Mouse (Mus musculus): ENCODE data around the gene Ankrd65.

Ankrd65 gene

DNA sequence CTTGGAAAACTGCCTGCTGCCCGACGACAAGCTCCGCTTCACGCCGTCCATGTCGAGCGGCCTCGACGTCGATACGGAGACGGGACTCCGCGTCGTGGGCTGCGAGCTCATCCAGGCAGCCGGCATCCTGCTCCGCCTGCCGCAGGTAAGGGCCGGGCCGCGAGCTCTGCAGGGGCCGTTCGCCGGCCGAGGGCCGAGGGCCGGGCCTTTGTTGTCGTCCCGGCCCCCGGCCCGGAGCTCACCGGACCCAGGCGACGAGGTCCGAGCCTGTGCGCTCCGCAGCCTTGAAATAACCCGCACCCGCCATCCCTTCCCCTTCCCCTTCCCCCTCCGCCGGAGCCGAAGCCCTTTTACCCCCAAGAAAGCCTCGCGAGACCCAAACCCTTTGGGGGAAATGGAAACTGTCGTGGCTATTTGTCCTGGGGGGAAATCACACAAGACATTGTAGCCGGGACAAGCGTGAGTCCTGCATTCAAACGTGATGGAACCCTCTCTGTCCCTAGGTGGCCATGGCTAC lies 22.5 kb downstream of the Ankrd65 start:
- in situ Hi-C loops (cut with MboI, MseI) = no loop called here

DNA sequence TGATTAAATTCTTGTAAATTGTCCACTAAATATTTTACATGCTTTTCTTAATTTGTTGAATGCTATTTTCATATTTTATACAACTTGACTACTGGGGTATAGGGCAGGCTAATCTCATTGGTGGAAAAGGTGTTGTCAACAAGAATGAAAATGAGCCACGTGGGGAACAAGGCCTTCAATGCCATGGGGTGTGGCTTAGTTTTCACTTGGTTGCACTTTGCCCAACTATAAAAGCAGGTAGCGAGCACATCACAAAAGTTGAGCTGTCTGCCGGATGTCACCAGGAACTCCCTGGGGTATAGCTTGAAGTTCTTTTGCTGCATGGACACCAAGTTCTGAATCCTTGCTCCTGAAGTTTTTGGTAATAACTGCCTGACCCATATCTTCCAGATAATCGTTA lies 27.3 kb downstream of the Ankrd65 start:
- in situ Hi-C loops (cut with MboI, MseI) = no loop called here

DNA sequence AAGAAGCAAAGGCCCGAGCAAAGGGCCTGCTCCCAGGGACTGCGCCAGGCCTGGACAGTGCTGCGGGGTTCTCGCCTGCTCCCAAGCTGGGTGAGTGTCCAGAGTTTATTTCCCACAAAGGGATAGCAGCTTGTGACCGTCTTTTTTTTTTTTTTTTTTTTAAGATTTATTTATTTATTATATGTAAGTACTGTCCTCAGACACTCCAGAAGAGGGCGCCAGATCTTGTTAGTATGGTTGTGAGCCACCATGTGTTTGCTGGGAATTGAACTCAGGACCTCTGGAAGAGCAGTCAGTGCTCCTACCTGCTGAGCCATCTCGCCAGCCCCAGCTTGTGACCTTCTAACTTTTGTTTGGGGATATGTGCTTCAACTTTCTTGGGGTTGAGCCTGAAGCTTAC lies 30.8 kb downstream of the Ankrd65 start:
- in situ Hi-C loops (cut with MboI, MseI) = no loop called here

DNA sequence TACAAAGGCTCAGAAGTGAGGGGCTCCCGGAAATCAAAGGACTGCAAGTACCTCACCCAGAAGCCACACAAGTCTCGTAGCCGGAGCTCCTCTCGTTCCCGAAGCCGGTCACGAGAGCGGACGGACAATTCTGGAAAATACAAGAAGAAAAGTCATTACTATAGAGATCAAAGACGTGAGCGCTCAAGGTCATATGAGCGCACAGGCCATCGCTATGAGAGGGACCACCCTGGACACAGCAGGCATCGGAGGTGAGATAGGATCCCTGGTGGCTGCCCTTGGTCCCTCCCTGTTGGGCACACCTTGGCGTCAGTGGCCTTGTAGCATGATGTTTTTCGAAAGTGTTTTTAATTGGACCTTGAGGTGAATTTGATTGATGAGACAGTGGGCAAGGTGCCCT lies 33.2 kb downstream of the Ankrd65 start:
- in situ Hi-C loops (cut with MboI, MseI) = no loop called here

DNA sequence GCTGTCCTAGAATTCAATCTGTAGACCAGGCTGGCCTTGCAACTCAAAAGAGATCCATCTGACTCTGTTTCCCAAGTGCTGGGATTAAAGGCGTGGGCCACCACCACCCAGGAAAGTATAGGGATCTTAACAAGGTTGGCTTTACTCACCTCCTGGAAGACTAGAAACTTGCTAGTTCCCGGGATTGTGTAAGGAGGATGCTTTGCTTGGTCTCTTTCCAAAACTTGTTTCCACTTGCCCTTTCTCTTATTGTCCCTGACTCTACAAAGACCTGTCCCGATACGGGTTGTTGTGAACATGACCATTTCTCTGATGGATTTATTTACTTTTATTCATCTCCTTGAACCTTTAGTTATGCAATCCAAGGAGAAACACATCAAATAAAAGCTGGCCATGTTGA lies 39.6 kb downstream of the Ankrd65 start:
- in situ Hi-C loops (cut with MboI, MseI) = no loop called here

DNA sequence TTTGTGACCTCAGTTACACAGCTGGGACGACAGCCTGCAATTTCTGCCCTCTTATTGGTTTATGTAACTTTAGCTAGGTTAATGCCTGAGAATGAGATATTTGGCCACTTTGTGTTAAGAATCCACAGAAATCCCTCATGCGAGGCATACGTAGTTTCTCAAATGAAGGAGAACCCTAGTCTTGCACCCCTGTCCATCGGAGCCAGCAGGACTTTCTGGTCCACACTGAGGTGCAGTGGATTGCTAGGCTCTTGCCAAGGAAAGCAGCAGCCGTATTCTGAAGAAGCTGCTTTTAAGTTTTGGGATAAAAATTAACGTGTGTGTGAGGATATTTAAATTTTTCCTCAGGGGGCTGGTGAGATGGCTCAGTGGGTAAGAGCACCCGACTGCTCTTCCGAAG lies 40.4 kb downstream of the Ankrd65 start:
- in situ Hi-C loops (cut with MboI, MseI) = no loop called here

DNA sequence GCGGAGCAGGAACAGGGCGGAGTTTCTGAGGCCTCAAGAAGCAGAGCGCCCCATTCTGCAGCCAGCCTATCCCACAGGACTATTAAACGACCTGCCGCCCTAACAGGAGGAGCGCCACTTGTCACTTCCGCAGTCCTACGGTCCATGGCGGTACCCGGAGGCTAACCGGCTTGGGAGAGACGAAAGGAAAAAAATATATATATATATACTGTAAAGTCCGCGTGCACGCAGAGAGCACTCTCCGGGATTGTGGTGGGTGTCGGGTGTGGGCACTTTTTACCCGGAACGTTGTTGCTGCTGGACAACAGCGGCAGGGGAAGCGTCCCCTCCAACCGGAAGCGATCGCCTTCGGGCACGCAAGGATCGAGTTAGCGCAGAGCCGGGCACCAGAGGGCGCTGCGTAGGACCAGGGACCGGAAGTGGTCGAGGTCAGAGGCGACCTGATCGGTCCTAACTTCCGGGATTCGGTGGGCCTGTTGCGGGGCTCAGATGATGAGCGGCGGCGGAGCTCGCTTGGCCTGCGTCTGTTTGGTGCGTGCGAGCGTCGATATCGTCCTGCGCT lies 41.0 kb downstream of the Ankrd65 start, which contains the start of gene Aurkaip1:
Gene Aurkaip1 (plus strand): TSS at position 68 of the 562 bp plus-strand sequence.
- in situ Hi-C loops (cut with MboI, MseI) = no loop called here

DNA sequence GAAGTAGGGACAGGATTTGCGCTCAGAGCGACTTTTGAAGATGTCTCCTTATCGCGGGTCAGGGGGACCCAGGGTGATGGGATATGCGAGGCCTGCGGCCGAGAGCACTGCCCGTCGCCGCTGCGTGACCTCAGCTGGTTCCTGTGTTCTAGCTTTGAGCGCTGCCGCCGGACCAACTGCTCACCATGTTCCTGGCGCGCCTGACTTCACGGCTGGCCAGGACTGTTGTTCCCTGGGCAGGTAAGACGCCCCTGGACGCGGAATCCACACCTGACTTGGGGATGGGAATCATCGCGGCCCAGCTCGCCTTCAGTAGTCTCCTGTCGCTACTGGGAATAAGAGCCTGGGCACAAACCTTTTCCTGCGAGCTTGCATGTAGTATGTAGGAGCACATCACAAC lies 41.6 kb downstream of the Ankrd65 start:
- in situ Hi-C loops (cut with MboI, MseI) = no loop called here

DNA sequence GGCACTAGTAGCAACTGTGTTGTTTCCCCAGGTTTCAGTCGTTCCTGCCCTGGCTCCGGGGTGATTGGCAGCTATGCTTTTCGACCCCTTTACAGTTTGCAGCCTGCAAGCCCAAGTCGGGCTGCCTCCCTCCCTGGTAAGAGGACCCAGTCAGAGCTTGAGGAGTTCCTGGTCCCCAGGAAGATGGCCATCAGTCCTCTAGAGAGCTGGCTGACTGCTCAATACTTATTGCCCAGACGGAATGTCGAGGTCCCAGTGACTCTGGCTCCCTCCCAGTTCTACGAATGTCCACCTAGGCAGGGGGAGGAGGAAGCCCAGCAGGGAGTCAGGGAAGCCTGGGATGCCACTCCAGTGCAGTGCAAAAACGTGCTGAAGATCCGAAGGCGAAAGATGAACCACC lies 42.1 kb downstream of the Ankrd65 start:
- in situ Hi-C loops (cut with MboI, MseI) = no loop called here

DNA sequence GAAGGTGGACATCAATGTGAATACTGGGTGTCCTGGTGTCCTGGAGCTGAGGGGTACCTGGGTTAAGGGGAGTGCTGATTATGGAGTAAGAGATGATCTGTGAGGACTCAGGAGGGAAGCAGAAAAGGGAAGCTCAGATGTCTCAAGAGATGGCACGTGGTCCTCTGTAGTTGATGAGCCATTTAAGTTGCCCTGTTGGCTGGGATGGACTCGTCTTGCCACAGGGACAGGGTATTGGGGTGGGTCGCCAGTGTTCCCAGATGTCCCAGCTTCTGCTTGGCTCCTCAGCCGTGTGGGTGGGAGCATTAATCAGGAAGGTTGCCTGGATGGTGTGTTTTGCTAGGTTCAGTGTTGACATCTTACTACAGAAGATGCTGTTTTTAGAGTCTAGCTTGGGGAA lies 43.0 kb downstream of the Ankrd65 start:
- in situ Hi-C loops (cut with MboI, MseI) = no loop called here

DNA sequence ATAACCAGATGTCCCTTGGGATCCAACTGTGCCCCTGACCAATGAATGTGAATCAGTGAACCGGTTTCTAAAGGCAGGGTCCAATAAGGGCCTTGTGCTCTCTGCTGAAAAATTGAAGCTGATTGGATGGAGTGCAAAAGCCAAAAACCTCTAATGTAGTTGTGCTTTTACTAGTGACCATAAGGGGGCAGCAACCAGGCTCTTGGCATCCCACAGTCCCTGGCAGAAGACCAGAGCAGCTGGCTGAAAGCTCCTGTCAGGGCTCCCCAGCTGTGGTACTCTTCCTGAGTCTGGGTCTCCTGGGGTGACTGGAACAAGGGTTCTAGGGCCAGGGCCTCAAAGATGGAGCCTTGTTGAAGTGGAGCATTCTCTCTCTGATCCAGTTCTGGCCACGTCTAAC lies 43.6 kb downstream of the Ankrd65 start:
- in situ Hi-C loops (cut with MboI, MseI) = no loop called here

DNA sequence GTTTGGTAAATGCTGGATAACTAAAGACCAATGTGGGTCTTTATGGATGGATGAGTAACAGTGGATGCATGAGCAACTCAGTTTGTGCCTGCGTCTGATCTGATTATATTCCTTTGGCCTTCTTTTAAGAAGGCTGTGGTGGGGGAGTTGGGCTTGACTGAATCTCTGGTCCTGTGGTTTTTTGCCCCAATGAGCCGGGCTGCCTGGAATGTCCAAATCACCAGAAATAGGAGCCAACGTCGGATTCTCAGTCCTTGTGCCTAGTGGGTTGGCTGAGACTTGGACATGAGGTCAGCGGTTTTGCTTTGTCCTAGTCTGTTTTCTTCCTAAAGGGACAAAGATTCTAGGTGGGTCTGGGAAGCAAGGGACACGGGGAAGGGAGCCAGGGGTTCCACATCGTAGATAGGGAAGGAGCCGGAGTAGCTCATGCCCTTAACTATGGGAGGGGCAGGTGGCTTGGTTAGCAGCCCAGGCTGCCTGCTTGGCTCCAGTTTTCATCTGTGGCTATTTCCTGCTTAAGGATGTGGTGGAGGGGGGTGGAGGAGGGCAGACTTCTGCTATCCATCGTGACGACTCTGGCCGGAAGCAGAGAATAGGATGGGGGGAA lies 47.3 kb downstream of the Ankrd65 start:
- in situ Hi-C loops (cut with MboI, MseI) = no loop called here

DNA sequence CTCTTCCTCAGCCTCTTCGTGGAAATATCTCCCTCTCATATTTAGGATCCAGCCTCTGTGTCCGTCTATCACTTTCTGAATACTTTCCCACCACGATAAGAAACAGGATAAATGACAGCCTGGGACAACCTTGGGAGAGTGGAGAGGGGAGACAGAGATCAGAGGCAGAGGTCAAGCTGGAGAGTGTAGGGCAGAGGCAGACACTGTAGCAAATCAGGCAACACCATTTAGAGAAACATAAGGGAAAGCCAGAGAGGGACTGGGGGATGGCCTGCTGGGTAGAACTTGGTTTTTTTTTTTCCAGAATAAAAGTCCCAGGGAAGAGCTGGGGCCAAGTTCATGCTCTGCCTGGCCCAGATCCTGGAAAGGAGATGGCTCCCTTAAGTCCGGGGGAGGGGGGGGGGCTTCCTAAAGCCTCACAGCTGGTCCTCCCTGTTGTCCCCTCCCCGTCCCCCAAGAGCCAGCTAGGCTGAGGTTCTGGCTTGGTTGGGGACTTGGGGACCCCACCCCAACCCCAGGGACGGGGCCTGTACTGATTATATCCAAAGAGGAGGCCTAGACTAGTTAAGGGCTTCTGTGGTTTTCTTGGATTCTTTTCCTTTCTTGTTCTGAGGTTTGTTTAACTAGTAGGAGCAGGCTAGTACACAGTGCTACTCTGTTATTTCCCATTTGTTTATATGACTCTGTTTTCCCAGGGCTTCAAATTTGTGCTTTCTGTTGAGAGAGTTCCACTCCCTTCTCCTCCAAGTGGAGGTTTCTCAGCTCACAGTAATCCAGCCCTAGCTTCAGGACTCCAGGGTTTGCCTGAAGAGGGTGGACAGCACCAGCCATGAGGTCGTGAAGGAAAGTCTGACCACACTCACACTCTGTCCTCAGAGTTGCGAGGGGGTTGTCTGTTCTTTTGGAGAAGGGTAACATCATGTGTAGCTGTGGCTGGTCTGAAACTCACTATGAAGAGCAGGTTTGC lies 48.2 kb downstream of the Ankrd65 start:
- in situ Hi-C loops (cut with MboI, MseI) = no loop called here

DNA sequence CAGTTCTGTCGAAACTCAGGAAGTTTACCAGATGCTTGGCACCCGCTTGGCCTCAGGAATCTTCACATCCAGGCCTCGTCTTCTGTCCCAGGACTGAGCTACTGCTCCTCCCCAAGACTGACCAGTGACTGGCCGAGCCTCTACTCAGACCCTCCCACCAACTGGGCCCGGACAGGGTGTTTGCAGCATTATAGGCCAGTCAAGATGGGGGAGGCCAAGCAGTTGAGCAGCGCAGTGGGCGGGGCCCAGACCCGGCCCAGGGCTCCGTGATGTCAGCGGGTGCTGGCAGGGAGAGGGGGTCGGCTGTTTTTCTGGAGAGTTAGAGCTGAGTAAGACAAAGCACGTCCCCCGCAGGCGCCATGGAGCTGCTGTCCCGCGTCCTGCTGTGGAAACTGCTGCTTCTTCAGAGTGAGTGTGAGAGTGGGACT lies 49.3 kb downstream of the Ankrd65 start, which contains the start of gene Mxra8:
Gene Mxra8 (plus strand): TSS at position 198 of the 428 bp plus-strand sequence.
- in situ Hi-C loops (cut with MboI, MseI) = no loop called here

DNA sequence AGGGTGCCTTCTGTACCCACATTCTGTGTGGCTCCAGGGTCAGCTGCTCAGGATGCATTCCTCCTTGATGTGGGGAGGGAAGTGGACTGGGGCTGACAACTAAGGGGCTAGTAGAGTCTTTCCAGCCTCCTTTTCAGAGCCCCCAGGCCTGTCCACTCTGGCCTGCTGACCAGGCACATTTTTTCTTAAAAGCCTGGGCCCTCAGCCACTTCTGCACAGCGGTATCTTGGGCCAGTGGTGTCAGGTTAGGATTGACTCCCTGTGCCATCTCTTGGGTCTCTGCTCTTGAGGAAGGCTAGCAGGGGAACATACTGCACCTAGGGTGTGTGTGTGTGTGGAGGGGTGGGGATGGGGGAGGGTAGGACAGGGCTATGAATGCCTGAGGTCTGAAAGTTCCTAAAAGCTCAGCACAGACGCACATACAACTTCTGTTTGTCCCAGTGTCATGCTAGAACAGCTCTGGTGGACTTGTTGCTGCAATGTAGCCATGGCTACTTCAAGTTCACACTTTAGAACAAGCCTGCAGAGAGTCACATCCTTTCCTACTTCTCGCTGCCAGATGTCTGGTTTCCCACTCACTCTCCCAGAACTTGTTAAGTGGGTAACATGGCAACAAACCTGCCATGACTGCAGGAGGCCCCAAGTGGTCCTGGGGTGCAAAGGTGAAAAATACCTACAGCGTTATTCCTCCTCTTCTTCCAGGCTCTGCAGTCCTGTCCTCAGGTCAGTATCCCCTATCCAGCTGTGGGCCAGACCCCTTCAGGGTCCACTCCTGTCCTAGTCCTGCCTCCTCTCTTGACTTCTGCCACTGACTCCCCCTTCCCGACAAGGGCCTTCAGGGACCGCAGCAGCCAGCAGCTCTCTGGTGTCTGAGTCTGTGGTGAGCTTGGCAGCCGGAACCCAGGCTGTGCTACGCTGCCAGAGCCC lies 50.1 kb downstream of the Ankrd65 start:
- in situ Hi-C loops (cut with MboI, MseI) = no loop called here

DNA sequence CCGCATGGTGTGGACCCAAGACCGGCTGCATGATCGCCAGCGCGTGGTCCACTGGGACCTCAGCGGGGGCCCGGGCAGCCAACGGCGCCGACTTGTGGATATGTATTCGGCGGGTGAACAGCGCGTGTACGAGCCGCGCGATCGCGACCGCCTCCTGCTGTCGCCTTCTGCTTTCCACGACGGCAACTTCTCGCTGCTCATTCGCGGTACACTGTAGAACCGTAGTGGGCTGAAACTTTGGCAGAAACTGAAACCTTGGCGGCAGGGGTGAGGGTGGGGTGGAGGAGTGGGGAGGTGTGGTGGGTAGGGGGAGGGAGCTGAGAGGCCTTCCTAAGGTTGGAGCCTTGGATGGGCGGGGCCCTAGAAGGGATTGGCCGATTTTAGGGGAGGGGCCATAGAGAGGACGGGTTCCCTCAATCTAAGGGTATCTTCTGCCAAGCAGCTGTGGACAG lies 50.8 kb downstream of the Ankrd65 start:
- in situ Hi-C loops (cut with MboI, MseI) = no loop called here

DNA sequence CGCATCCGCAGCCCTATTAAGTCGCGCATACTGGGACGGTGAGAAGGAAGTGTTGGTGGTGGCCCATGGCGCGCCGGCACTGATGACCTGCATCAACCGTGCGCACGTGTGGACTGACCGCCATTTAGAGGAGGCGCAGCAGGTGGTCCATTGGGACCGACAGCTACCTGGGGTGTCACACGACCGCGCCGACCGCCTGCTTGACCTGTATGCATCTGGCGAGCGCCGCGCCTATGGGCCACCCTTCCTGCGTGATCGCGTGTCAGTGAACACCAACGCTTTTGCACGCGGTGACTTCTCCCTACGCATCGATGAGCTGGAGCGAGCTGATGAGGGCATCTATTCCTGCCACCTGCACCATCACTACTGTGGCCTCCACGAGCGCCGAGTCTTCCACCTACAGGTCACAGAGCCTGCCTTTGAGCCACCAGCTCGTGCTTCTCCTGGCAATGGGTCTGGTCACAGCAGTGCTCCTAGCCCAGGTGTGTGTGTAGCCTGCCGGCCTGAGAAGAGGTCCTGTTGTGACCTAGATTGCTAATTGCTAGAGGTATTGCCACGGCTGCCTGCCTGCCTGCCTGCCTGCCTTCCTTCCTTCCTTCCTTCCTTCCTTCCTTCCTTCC lies 51.5 kb downstream of the Ankrd65 start:
- in situ Hi-C loops (cut with MboI, MseI) = no loop called here

DNA sequence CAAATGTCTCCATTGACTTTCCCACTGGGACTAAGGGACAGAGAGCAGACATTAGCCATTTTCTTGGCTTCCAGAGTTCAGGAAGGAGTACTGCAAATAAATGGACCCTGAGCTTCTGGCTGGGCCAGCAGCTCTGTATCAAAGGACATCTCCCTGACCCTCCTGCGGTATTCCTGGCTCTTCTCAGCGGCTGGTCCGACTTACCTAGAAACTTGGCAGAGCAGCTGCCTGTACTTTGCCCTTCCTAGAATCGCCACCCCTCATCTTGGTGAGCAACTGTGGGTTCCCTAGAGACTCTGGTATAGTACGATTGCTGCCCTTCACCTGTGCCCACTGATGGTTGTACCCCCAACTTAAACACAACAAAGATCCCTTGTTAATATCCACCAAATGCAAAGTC lies 53.0 kb downstream of the Ankrd65 start:
- in situ Hi-C loops (cut with MboI, MseI) = no loop called here

DNA sequence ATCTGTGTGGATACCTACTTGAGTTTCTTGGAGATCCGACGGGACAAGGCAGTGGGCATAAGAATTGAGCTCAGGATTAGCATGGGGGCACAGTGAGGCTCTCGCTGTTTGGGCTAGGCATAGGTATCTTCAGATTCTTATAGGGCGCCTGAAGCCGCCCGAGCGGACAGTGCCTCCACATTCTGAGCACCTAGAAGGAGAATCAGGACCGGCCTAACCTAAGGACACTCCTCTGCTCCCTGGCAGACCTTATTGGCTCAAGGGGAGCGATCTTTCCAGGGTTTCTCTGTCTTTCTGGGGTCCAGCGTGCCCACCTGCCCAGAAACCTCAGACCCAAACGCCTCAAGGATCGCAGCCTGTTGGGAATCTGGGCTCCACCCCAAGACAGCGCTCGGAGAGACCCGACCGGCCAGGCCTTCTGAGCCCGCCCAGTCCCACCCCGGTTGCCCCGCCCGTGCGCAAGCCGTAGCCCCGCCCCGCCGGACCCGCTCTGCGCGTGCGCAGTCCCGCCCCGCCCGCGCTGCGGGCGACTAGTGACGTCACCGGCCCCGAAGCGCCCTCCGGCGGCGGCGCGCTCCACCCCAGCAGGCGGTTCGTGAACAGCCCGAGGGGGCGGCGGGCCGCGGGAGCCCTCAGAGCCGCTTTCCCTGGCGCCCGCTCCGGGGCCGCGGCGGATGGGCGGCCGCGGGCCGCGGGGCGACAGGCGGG lies 56.8 kb downstream of the Ankrd65 start, which contains the start of gene Dvl1:
Gene Dvl1 (plus strand): TSS at position 532 of the 708 bp plus-strand sequence.
- in situ Hi-C loops (cut with MboI, MseI) = no loop called here
